Mouse (Mus musculus): Measurements from ENCODE around the gene Olfr457. TPM values are rescaled to one million over a fixed set of nuclear protein-coding genes. Genes with fewer than 3 reads are reported as not detected.

Gene Olfr457
- polyA plus RNA-seq, 1 experiment from 2014 or later = not detected

GRCm38 (mm10) chr6:42435490-42435889 lies 40.6 kb downstream of the Olfr457 start:
- WGBS = 68% methylated on average over 2 of the region's 2 CpGs
- Histone ChIP-seq H3K4me2 (no peak overlapping the region), H3K4me3 (no peak overlapping the region), H3K4me1 (no peaks in the 10 kb centered on the region), H3K27me3 (no peaks in the 10 kb centered on the region), H3K27ac (no peak overlapping the region), H3K9ac (no peak overlapping the region), H3K9me3 (replicated peaks) (no peaks in the 10 kb centered on the region), H3K36me3 (ENCODE audit: poor library complexity, severe bottlenecking) (no peaks in the 10 kb centered on the region)
- no peak for ATAC-seq

GRCm38 (mm10) chr6:42434446-42434845 lies 41.7 kb downstream of the Olfr457 start, which contains the start of gene Tas2r126:
Tas2r126 (plus strand) TSS chr6:42434535.
- Histone ChIP-seq H3K27ac (no peak within 1 kb of the TSS), H3K9ac (no peak within 1 kb of the TSS), H3K4me2 (no peak within 1 kb of the TSS), H3K9me3 (replicated peaks) (no peaks in the 10 kb centered on the region), H3K4me3 (no peak within 1 kb of the TSS), H3K27me3 (no peaks in the 10 kb centered on the region), H3K36me3 (ENCODE audit: poor library complexity, severe bottlenecking) (no peaks in the 10 kb centered on the region), H3K4me1 (no peaks in the 10 kb centered on the region)
- no peak for ATAC-seq
- 90% methylated on average over 6 of the region's 6 CpGs for WGBS

GRCm38 (mm10) chr6:42433554-42433953 lies 42.6 kb downstream of the Olfr457 start:
- Histone ChIP-seq H3K4me3 (no peak overlapping the region), H3K4me2 (no peak overlapping the region), H3K4me1 (no peaks in the 10 kb centered on the region), H3K27me3 (no peaks in the 10 kb centered on the region), H3K9ac (no peak overlapping the region), H3K36me3 (ENCODE audit: poor library complexity, severe bottlenecking) (no peaks in the 10 kb centered on the region), H3K27ac (no peak overlapping the region), H3K9me3 (replicated peaks) (no peaks in the 10 kb centered on the region)
- ATAC-seq = no peak
- 74% methylated on average over 2 of the region's 2 CpGs for WGBS

GRCm38 (mm10) chr6:42426337-42426736 lies 49.8 kb downstream of the Olfr457 start:
- Histone ChIP-seq H3K4me1 (no peaks in the 10 kb centered on the region), H3K4me2 (no peak overlapping the region), H3K27me3 (no peaks in the 10 kb centered on the region), H3K36me3 (ENCODE audit: poor library complexity, severe bottlenecking) (no peaks in the 10 kb centered on the region), H3K27ac (no peak overlapping the region), H3K9me3 (replicated peaks) (no peaks in the 10 kb centered on the region), H3K4me3 (no peak overlapping the region), H3K9ac (no peak overlapping the region)
- 89% methylated on average over 4 of the region's 4 CpGs for WGBS
- no peak for ATAC-seq

GRCm38 (mm10) chr6:42424472-42424871 lies 51.7 kb downstream of the Olfr457 start:
- Histone ChIP-seq H3K4me1 (no peaks in the 10 kb centered on the region), H3K9ac (no peak overlapping the region), H3K4me2 (no peak overlapping the region), H3K27me3 (no peaks in the 10 kb centered on the region), H3K36me3 (ENCODE audit: poor library complexity, severe bottlenecking) (no peaks in the 10 kb centered on the region), H3K27ac (no peak overlapping the region), H3K9me3 (replicated peaks) (no peaks in the 10 kb centered on the region), H3K4me3 (no peak overlapping the region)
- 94% methylated on average over 3 of the region's 3 CpGs for WGBS
- ATAC-seq = no peak

GRCm38 (mm10) chr6:42421439-42421838 lies 54.7 kb downstream of the Olfr457 start:
- H3K27ac ChIP-seq = no peak overlapping the region
- H3K4me1 ChIP-seq = no peaks in the 10 kb centered on the region
- ATAC-seq = no peak
- WGBS = 81% methylated on average over 2 of the region's 2 CpGs
- no peaks in the 10 kb centered on the region for H3K9me3 ChIP-seq (replicated peaks)
- H3K9ac ChIP-seq = no peak overlapping the region
- H3K36me3 ChIP-seq (ENCODE audit: poor library complexity, severe bottlenecking) = no peaks in the 10 kb centered on the region
- H3K27me3 ChIP-seq = no peaks in the 10 kb centered on the region
- H3K4me3 ChIP-seq = no peak overlapping the region
- no peak overlapping the region for H3K4me2 ChIP-seq

GRCm38 (mm10) chr6:42419443-42419842 lies 56.7 kb downstream of the Olfr457 start:
- Histone ChIP-seq H3K27me3 (no peaks in the 10 kb centered on the region), H3K4me2 (no peak overlapping the region), H3K9me3 (replicated peaks) (no peaks in the 10 kb centered on the region), H3K4me3 (no peak overlapping the region), H3K36me3 (ENCODE audit: poor library complexity, severe bottlenecking) (no peaks in the 10 kb centered on the region), H3K4me1 (no peaks in the 10 kb centered on the region), H3K27ac (no peak overlapping the region), H3K9ac (no peak overlapping the region)
- no peak for ATAC-seq
- 88% methylated on average over 2 of the region's 2 CpGs for WGBS

Other genes with a start within 250 kb of the Olfr457 start
- 13.2 and 14.8 TPM in 2 replicates for gene Gstk1, start 230.4 kb downstream of the Olfr457 start, polyA plus RNA-seq (2015; fragmentation: Nextera tagmentation; extraction: Ambion mirVana)
- 0.19 TPM in 1 of 2 replicates, not detected in the other for gene Tmem139, start 214.4 kb downstream of the Olfr457 start, polyA plus RNA-seq (2015; fragmentation: Nextera tagmentation; extraction: Ambion mirVana)
- 62.7 and 73.9 TPM in 2 replicates for gene Casp2, start 211.3 kb downstream of the Olfr457 start, polyA plus RNA-seq (2015; fragmentation: Nextera tagmentation; extraction: Ambion mirVana)
- gene Clcn1, start 189.7 kb downstream of the Olfr457 start, polyA plus RNA-seq (2015; fragmentation: Nextera tagmentation; extraction: Ambion mirVana) = 1.3 and 2.0 TPM in 2 replicates
- gene Fam131b, start 151.7 kb downstream of the Olfr457 start, polyA plus RNA-seq (2015; fragmentation: Nextera tagmentation; extraction: Ambion mirVana) = 4.0 and 4.4 TPM in 2 replicates
- 39.8 and 41.1 TPM in 2 replicates for gene Zyx, start 126.7 kb downstream of the Olfr457 start, polyA plus RNA-seq (2015; fragmentation: Nextera tagmentation; extraction: Ambion mirVana)
- 0.23 and 0.28 TPM in 2 replicates for gene Epha1, start 103.1 kb downstream of the Olfr457 start, polyA plus RNA-seq (2015; fragmentation: Nextera tagmentation; extraction: Ambion mirVana)
- not detected in 2 replicates for gene Tas2r143, start 76.1 kb downstream of the Olfr457 start, polyA plus RNA-seq (2015; fragmentation: Nextera tagmentation; extraction: Ambion mirVana)
- not detected in 2 replicates for gene Tas2r135, start 70.9 kb downstream of the Olfr457 start, polyA plus RNA-seq (2015; fragmentation: Nextera tagmentation; extraction: Ambion mirVana)
- gene Tas2r126, start 41.8 kb downstream of the Olfr457 start, polyA plus RNA-seq (2015; fragmentation: Nextera tagmentation; extraction: Ambion mirVana) = not detected in 2 replicates
- gene Olfr458, start 11.1 kb downstream of the Olfr457 start, polyA plus RNA-seq (2015; fragmentation: Nextera tagmentation; extraction: Ambion mirVana) = not detected in 2 replicates
- not detected in 2 replicates for gene Olfr456, start 10.9 kb upstream of the Olfr457 start, polyA plus RNA-seq (2015; fragmentation: Nextera tagmentation; extraction: Ambion mirVana)
- not detected in 2 replicates for gene Olfr455, start 71.3 kb upstream of the Olfr457 start, polyA plus RNA-seq (2015; fragmentation: Nextera tagmentation; extraction: Ambion mirVana)
- gene Tcaf3, start 121.4 kb upstream of the Olfr457 start, polyA plus RNA-seq (2015; fragmentation: Nextera tagmentation; extraction: Ambion mirVana) = 0.06 TPM in 1 of 2 replicates, not detected in the other
- 1.4 and 1.9 TPM in 2 replicates for gene Tcaf2, start 168.9 kb upstream of the Olfr457 start, polyA plus RNA-seq (2015; fragmentation: Nextera tagmentation; extraction: Ambion mirVana)
- gene Tcaf1, start 233.8 kb upstream of the Olfr457 start, polyA plus RNA-seq (2015; fragmentation: Nextera tagmentation; extraction: Ambion mirVana) = 191 and 198 TPM in 2 replicates

Data from forebrain, embryonic 13.5 days (tissue).